Mouse (Mus musculus) brain, embryonic 14.5 days (tissue): ENCODE results near the gene 2010111I01Rik.

Source experiments
- CTCF ChIP-seq: fragments of 200-500 bp; IDR thresholded peaks from 2 replicates; pipeline ENCODE4 v1.5.1; 2012; ENCODE audit warnings: inconsistent platforms, mild to moderate bottlenecking, moderate library complexity, borderline replicate concordance; ENCODE audit not compliant: insufficient read depth, insufficient read length; ENCODE audit errors: extremely low read depth
- POLR2A ChIP-seq: fragments of 200-500 bp; IDR thresholded peaks from 2 replicates; pipeline ENCODE4 v1.6.1; 2012; ENCODE audit warnings: mild to moderate bottlenecking, inconsistent platforms, borderline replicate concordance; ENCODE audit not compliant: poor library complexity, insufficient read depth, insufficient read length, severe bottlenecking; ENCODE audit errors: extremely low read depth

DNA sequence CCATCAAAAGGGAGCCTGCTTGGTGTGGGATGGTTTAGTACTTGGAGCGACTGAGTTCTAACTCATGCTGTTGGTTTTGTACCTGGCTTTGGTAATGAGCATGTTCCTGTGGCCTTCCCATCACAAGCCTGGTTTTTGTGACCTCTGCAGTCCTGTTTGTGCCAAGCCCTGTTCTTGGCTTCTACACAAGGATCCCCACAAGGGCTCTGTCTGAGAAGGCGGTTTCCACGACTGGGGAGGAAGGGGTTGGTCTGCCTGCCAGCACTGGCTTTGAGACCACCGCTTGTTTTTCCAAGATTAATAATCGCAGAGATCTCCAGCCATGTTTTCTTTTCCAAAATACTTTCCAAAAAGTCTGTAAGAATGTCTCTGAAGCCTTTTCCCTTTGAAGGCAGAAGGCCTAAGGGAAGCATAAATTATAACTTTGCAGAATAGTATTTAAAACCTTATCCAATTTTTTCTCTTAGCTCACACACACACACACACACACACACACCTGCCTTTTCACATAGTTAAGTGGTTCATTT is 67.7 kb downstream of the 2010111I01Rik start:
- no peak for TF ChIP-seq CTCF
- no peak for TF ChIP-seq POLR2A
